ENCODE assay signal across 9 mouse cellular contexts in genomic region chr11:121109986-121110385, GRCm38 (mm10). TPM values are rescaled to one million over a fixed set of nuclear protein-coding genes. Genes with fewer than 3 reads are reported as not detected.
DNase-seq lines count a peak whose midpoint lies in the region; ATAC-seq and TF ChIP-seq lines count a peak whose summit lies in the region.
"Had no signal": no experiment of that assay in that cellular context is flagged by ENCODE, and none has a peak within 500 bp of the region (broad histone marks: within the 10 kb centered on the region; RNA-seq: fewer than 3 reads in every experiment).

No protein-coding gene starts in this region.

- no peak overlapping the region for H3K27ac ChIP-seq in hindbrain, embryonic 11.5 days (ENCODE audit: low read depth, low read length)
- H3K27ac ChIP-seq in hindbrain, embryonic 13.5 days = no peak overlapping the region
- no peak overlapping the region for H3K27ac ChIP-seq in MEL (ENCODE audit: control insufficient read depth, low read depth, low read length)
- H3K27ac ChIP-seq in heart, embryonic 16.5 days (ENCODE audit: low read length) = no peak overlapping the region
- no peak overlapping the region for H3K27ac ChIP-seq in gastrocnemius, adult 2 months
- H3K27ac ChIP-seq: liver, embryonic 15.5 days had no signal

- H3K4me3 ChIP-seq in hindbrain, embryonic 11.5 days (ENCODE audit: low read depth, low read length) = no peak overlapping the region
- no peak overlapping the region for H3K4me3 ChIP-seq in hindbrain, embryonic 13.5 days
- no peak overlapping the region for H3K4me3 ChIP-seq in MEL (ENCODE audit: control insufficient read depth in 1 of 2, insufficient read depth in 1 of 2, low read depth in 2 of 2, low read length in 2 of 2)
- no peak overlapping the region for H3K4me3 ChIP-seq in heart, embryonic 16.5 days (ENCODE audit: low read length)
- no peak overlapping the region for H3K4me3 ChIP-seq in gastrocnemius, adult 2 months
- H3K4me3 ChIP-seq: liver, embryonic 15.5 days had no signal

- no peak overlapping the region for H3K9ac ChIP-seq in hindbrain, embryonic 11.5 days (ENCODE audit: low read depth, low read length)
- no peak overlapping the region for H3K9ac ChIP-seq in hindbrain, embryonic 13.5 days
- no peak overlapping the region for H3K9ac ChIP-seq in MEL (ENCODE audit: control insufficient read depth, low read depth, low read length, poor library complexity, severe bottlenecking)
- H3K9ac ChIP-seq in heart, embryonic 16.5 days (ENCODE audit: low read length) = no peak overlapping the region
- H3K9ac ChIP-seq: liver, embryonic 15.5 days had no signal

- no peaks in the 10 kb centered on the region for H3K4me1 ChIP-seq in hindbrain, embryonic 11.5 days (replicated peaks; ENCODE audit: control insufficient read depth, insufficient read depth, low read length)
- H3K4me1 ChIP-seq in hindbrain, embryonic 13.5 days (replicated peaks) = peaks cover 9% of the 10 kb centered on the region
- peaks cover 5 to 8% of the 10 kb centered on the region in 2 experiments for H3K4me1 ChIP-seq in MEL (ENCODE audit: control insufficient read depth in 1 of 2, insufficient read depth in 2 of 2, low read length in 2 of 2)
- peaks cover 28% of the 10 kb centered on the region for H3K4me1 ChIP-seq in heart, embryonic 16.5 days (ENCODE audit: control insufficient read depth, insufficient read depth, low read length)
- H3K4me1 ChIP-seq: liver, embryonic 15.5 days had no signal

- H3K79me2 ChIP-seq in MEL (ENCODE audit: control insufficient read depth, insufficient read depth, low read length, poor library complexity) = no peaks in the 10 kb centered on the region

- TF ChIP-seq RAD21 in MEL (IDR thresholded peaks at IDR 0.05; ENCODE audit: low read depth, low read length) = no peak

- H3K27me3 ChIP-seq in hindbrain, embryonic 11.5 days (ENCODE audit: control insufficient read depth, insufficient read depth, low read length) = no peaks in the 10 kb centered on the region
- H3K27me3 ChIP-seq in hindbrain, embryonic 13.5 days = no peaks in the 10 kb centered on the region
- H3K27me3 ChIP-seq in MEL (ENCODE audit: control insufficient read depth in 1 of 2, insufficient read depth in 2 of 2, low read length in 2 of 2) = no peaks in the 10 kb centered on the region; a peak in 1 of 4 replicates
- H3K27me3 ChIP-seq in heart, embryonic 16.5 days (ENCODE audit: control insufficient read depth, insufficient read depth, low read length) = no peaks in the 10 kb centered on the region
- H3K27me3 ChIP-seq: liver, embryonic 15.5 days had no signal

- H3K36me3 ChIP-seq in hindbrain, embryonic 11.5 days (ENCODE audit: control insufficient read depth, insufficient read depth, low read length) = no peaks in the 10 kb centered on the region
- H3K36me3 ChIP-seq in hindbrain, embryonic 13.5 days = no peaks in the 10 kb centered on the region
- H3K36me3 ChIP-seq in MEL (ENCODE audit: control insufficient read depth in 1 of 2, insufficient read depth in 2 of 2, low read length in 2 of 2) = peaks cover 0 to 7% of the 10 kb centered on the region in 2 experiments; a peak in 2 of 4 replicates
- H3K36me3 ChIP-seq in heart, embryonic 16.5 days (ENCODE audit: control insufficient read depth, insufficient read depth) = no peaks in the 10 kb centered on the region
- H3K36me3 ChIP-seq: liver, embryonic 15.5 days had no signal

- TF ChIP-seq CTCF in MEL (IDR thresholded peaks at IDR 0.05 in 2 of 3, conservative IDR thresholded peaks at IDR 0.05 in 1 of 3; ENCODE audit: control insufficient read depth in 1 of 3, insufficient read depth in 1 of 3, low read depth in 2 of 3, low read length in 3 of 3, poor library complexity in 1 of 3, severe bottlenecking in 1 of 3) = no peak
- no peak for TF ChIP-seq CTCF in gastrocnemius, adult 2 months (IDR thresholded peaks at IDR 0.05)

- no peak for ATAC-seq in hindbrain, embryonic 11.5 days (ENCODE audit: low FRiP score)
- no peak; the same call in 1 of the 2 replicates for ATAC-seq in hindbrain, embryonic 13.5 days (ENCODE audit: low FRiP score)
- peak; percentile 91 for ATAC-seq in heart, embryonic 16.5 days (replicated peaks; ENCODE audit: extremely low read depth, insufficient read depth, low FRiP score)

- peak; percentile 25 for DNase-seq in hindbrain, embryonic 11.5 days (ENCODE audit: low spot score)
- peak; percentile 93 for DNase-seq in MEL (ENCODE audit: low read depth, low spot score)
- peak; percentile 29 for DNase-seq in cerebellum, adult 9-10 months
- peak; percentile 58 for DNase-seq in lung, postnatal 14 days
- no peak for DNase-seq in gastrocnemius, adult 2 months
- no peak for DNase-seq in spleen, postnatal 4 days (ENCODE audit: low spot score in 2 of 2)

- TF ChIP-seq POLR2A in MEL (IDR thresholded peaks at IDR 0.05; ENCODE audit: control insufficient read depth in 1 of 2, insufficient read depth in 1 of 2, low read depth in 1 of 2, low read length in 2 of 2, poor library complexity in 1 of 2) = no peak

- no peak overlapping the region for H3K4me2 ChIP-seq in hindbrain, embryonic 11.5 days (replicated peaks; ENCODE audit: low read depth, low read length)
- H3K4me2 ChIP-seq in hindbrain, embryonic 13.5 days = no peak overlapping the region
- no peak overlapping the region for H3K4me2 ChIP-seq in heart, embryonic 16.5 days (ENCODE audit: low read depth, low read length)
- H3K4me2 ChIP-seq: liver, embryonic 15.5 days had no signal

- 22% methylated on average over 2 of the region's 2 CpGs for WGBS in hindbrain, embryonic 11.5 days
- 20% methylated on average over 2 of the region's 2 CpGs for WGBS in hindbrain, embryonic 13.5 days
- 2% methylated on average over 2 of the region's 2 CpGs for WGBS in heart, embryonic 16.5 days

- peak; percentile 12 to 54; a peak in 2 of 4 replicates for TF ChIP-seq EP300 in MEL (IDR thresholded peaks at IDR 0.05; ENCODE audit: low read depth in 1 of 2, low read length in 2 of 2)

- intact Hi-C loops in gastrocnemius, adult 2 months (cut with DNase I) = no loop called here

- H3K9me3 ChIP-seq in hindbrain, embryonic 11.5 days (ENCODE audit: control insufficient read depth, low read length) = no peaks in the 10 kb centered on the region
- H3K9me3 ChIP-seq in hindbrain, embryonic 13.5 days = no peaks in the 10 kb centered on the region
- no peaks in the 10 kb centered on the region for H3K9me3 ChIP-seq in MEL (replicated peaks; ENCODE audit: insufficient read depth, low read length)
- no peaks in the 10 kb centered on the region for H3K9me3 ChIP-seq in heart, embryonic 16.5 days (replicated peaks; ENCODE audit: control insufficient read depth, low read length)
- H3K9me3 ChIP-seq: liver, embryonic 15.5 days had no signal

TF ChIP-seq in MEL, 35 proteins besides CTCF, POLR2A, EP300 and RAD21 (continues in another document):
- TF ChIP-seq USF1 (IDR thresholded peaks at IDR 0.05; ENCODE audit: low read depth, low read length) (no peak), NELFE (IDR thresholded peaks at IDR 0.05; ENCODE audit: low read depth, low read length) (no peak), CHD1 (IDR thresholded peaks at IDR 0.05; ENCODE audit: low read depth, low read length) (no peak), MXI1 (IDR thresholded peaks at IDR 0.05; ENCODE audit: low read depth, low read length) (no peak)

RNA-seq across cellular contexts. Expression of gene Tex19.2, which starts 8.5 kb away (rescaled TPM):
- polyA plus RNA-seq in hindbrain, embryonic 11.5 days (2014; fragmentation: Nextera tagmentation; extraction: Ambion mirVana) = not detected in 2 replicates
- not detected in 2 replicates for polyA plus RNA-seq in hindbrain, embryonic 13.5 days (2015; fragmentation: Nextera tagmentation; extraction: Ambion mirVana)
- total RNA-seq in MEL (2012; rRNA removed) = 44.7 and 45.7 TPM in 2 replicates
- polyA plus RNA-seq in MEL (2012; ENCODE audit: insufficient read depth in 1 of 2, insufficient read length in 2 of 2, low read depth in 1 of 2, low replicate concordance in 2 of 2, missing spikeins in 1 of 2) = 10 to 100 TPM in 1 of 2 experiments, not detected in 1; 34.5 TPM
- not detected in 2 replicates for polyA plus RNA-seq in heart, embryonic 16.5 days (2015; fragmentation: Nextera tagmentation; extraction: Ambion mirVana)
- total RNA-seq in gastrocnemius, adult 2 months (2021) = not detected

RNA-seq across cellular contexts. Expression of gene Sectm1a, which starts 29.0 kb away (rescaled TPM):
- polyA plus RNA-seq in hindbrain, embryonic 11.5 days (2014; fragmentation: Nextera tagmentation; extraction: Ambion mirVana) = not detected in 2 replicates
- polyA plus RNA-seq in hindbrain, embryonic 13.5 days (2015; fragmentation: Nextera tagmentation; extraction: Ambion mirVana) = not detected in 2 replicates
- total RNA-seq in MEL (2012; rRNA removed) = 19.8 and 22.0 TPM in 2 replicates
- 10 to 100 TPM in 1 of 2 experiments, not detected in 1; 22.3 TPM for polyA plus RNA-seq in MEL (2012; ENCODE audit: insufficient read depth in 1 of 2, insufficient read length in 2 of 2, low read depth in 1 of 2, low replicate concordance in 2 of 2, missing spikeins in 1 of 2)
- 0.44 and 0.51 TPM in 2 replicates for polyA plus RNA-seq in heart, embryonic 16.5 days (2015; fragmentation: Nextera tagmentation; extraction: Ambion mirVana)
- not detected for total RNA-seq in gastrocnemius, adult 2 months (2021)

RNA-seq across cellular contexts. Expression of gene Tex19.1, which starts 36.0 kb away (rescaled TPM):
- polyA plus RNA-seq in hindbrain, embryonic 11.5 days (2014; fragmentation: Nextera tagmentation; extraction: Ambion mirVana) = 0.20 TPM in 1 of 2 replicates, not detected in the other
- polyA plus RNA-seq in hindbrain, embryonic 13.5 days (2015; fragmentation: Nextera tagmentation; extraction: Ambion mirVana) = not detected in 2 replicates
- 0.19 and 0.62 TPM in 2 replicates for total RNA-seq in MEL (2012; rRNA removed)
- under 1 TPM in 1 of 2 experiments, not detected in 1; 0.10 TPM for polyA plus RNA-seq in MEL (2012; ENCODE audit: insufficient read depth in 1 of 2, insufficient read length in 2 of 2, low read depth in 1 of 2, low replicate concordance in 2 of 2, missing spikeins in 1 of 2)
- polyA plus RNA-seq in heart, embryonic 16.5 days (2015; fragmentation: Nextera tagmentation; extraction: Ambion mirVana) = not detected in 2 replicates
- total RNA-seq in gastrocnemius, adult 2 months (2021) = not detected

RNA-seq across cellular contexts. Expression of gene Sectm1b, which starts 46.6 kb away (rescaled TPM):
- polyA plus RNA-seq in hindbrain, embryonic 11.5 days (2014; fragmentation: Nextera tagmentation; extraction: Ambion mirVana) = not detected in 2 replicates
- not detected in 2 replicates for polyA plus RNA-seq in hindbrain, embryonic 13.5 days (2015; fragmentation: Nextera tagmentation; extraction: Ambion mirVana)
- not detected in 2 replicates for total RNA-seq in MEL (2012; rRNA removed)
- under 1 TPM in 1 of 2 experiments, not detected in 1; 0.14 TPM for polyA plus RNA-seq in MEL (2012; ENCODE audit: insufficient read depth in 1 of 2, insufficient read length in 2 of 2, low read depth in 1 of 2, low replicate concordance in 2 of 2, missing spikeins in 1 of 2)
- polyA plus RNA-seq in heart, embryonic 16.5 days (2015; fragmentation: Nextera tagmentation; extraction: Ambion mirVana) = 0.37 TPM in 1 of 2 replicates, not detected in the other
- not detected for total RNA-seq in gastrocnemius, adult 2 months (2021)

RNA-seq across cellular contexts. Expression of gene Uts2r, which starts 50.1 kb away (rescaled TPM):
- 0.23 and 0.25 TPM in 2 replicates for polyA plus RNA-seq in hindbrain, embryonic 11.5 days (2014; fragmentation: Nextera tagmentation; extraction: Ambion mirVana)
- polyA plus RNA-seq in hindbrain, embryonic 13.5 days (2015; fragmentation: Nextera tagmentation; extraction: Ambion mirVana) = 0.19 and 0.30 TPM in 2 replicates
- not detected in 2 replicates for total RNA-seq in MEL (2012; rRNA removed)
- polyA plus RNA-seq in MEL (2012; ENCODE audit: insufficient read depth in 1 of 2, insufficient read length in 2 of 2, low read depth in 1 of 2, low replicate concordance in 2 of 2, missing spikeins in 1 of 2) = not detected
- polyA plus RNA-seq in heart, embryonic 16.5 days (2015; fragmentation: Nextera tagmentation; extraction: Ambion mirVana) = 0.24 TPM in 1 of 2 replicates, not detected in the other
- total RNA-seq in gastrocnemius, adult 2 months (2021) = 1 to 10 TPM; 1.4 to 3.1 TPM

Comparison
In these comparisons a context has a peak if more than half of its experiments do, and no peak if none do; other contexts are left out.
1. DNase-seq: peak in hindbrain, embryonic 11.5 days (single experiment), MEL (single experiment), cerebellum, adult 9-10 months (single experiment) and lung, postnatal 14 days (single experiment); none in gastrocnemius, adult 2 months (single experiment) and spleen, postnatal 4 days (0 of 2).